Mouse (Mus musculus): ENCODE data around the gene Clmp. TPM values are rescaled to one million over a fixed set of nuclear protein-coding genes. Genes with fewer than 3 reads are reported as not detected.

The Clmp gene
- polyA plus RNA-seq, 1 experiment from 2014 or later = 23.0 TPM

DNA sequence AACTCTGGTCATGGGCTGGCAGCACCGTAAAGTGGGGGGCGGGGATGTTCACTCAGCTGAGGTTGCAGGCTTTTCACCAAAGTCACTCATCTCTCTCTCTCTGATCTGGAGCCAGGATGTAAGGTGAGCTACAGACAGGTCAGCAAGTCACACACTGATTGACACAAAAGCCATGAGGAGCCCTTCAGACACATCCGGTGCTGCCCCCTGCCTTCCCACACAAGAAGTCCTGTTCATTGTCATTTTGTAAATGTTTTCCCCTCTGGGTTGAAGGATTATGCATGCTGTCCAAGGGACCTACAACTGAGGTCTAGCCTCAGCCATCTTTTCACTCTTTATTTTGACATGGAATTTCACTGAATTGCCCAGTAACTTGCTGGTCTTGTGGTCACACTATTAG lies 66.0 kb downstream of the Clmp start:
- Histone ChIP-seq H3K27ac (ENCODE audit: low read depth, low read length) (no peak overlapping the region), H3K9me3 (ENCODE audit: control insufficient read depth) (no peaks in the 10 kb centered on the region), H3K9ac (ENCODE audit: low read depth, low read length) (no peak overlapping the region), H3K4me1 (replicated peaks; ENCODE audit: control insufficient read depth, insufficient read depth, low read length) (0 out of 2 replicates have a peak, but pooled peaks cover 3% of the 10 kb centered on the region), H3K4me2 (replicated peaks; ENCODE audit: low read depth) (no peak overlapping the region), H3K27me3 (replicated peaks; ENCODE audit: control insufficient read depth, insufficient read depth, low read length) (no peaks in the 10 kb centered on the region), H3K4me3 (ENCODE audit: low read depth, low read length) (no peak overlapping the region), H3K36me3 (ENCODE audit: control insufficient read depth, insufficient read depth) (no peaks in the 10 kb centered on the region)
- peak; percentile 56 for TF ChIP-seq CTCF (IDR thresholded peaks at IDR 0.05; ENCODE audit: low read depth)
- 64% methylated on average over 3 of the region's 3 CpGs for WGBS
- ATAC-seq = no peak

DNA sequence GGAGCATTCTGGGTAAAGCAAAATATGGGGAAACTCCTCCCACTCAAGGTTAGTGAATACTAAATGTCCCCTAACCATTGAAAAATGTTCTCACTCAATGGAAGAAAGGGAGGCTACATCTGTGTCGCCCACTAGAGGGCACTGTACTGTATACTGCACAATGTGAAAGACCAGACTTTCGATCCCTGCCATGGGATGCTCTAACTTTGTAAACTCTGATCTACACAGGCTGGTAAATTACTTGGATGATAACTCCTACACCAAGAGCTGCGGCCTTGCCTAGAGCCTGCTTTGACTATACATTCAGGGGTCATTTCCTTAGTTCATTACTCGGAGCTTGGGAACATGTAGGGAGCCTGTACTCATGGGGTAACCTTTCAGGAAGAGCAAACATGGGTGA lies 70.6 kb downstream of the Clmp start:
- WGBS = 21% methylated on average over 4 of the region's 4 CpGs

DNA sequence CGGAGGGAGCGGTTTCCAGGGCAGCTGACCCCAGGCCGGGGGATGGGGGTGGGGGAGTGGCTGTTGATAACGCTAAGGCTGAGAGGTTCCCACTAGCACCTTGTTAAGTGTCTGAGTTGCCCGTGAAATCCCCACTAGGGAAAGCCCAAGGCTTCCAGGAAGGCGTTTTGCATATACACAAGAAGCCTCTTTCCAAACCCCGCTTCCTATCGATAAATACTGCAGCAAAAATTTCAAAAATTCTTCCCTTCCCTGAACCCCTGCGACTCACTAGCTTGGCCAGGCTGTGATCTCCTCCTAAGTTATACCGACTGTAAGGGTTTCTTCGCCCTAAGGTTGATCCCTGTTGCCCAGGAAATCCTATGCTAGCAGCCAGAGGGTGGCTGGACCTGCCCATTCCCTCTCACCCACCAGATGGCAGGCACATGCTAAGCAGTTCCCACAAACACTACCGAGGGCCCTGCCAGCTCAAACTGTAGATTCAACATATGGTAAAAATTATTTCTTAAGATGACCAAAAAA lies 71.4 kb downstream of the Clmp start:
- TF ChIP-seq CTCF (IDR thresholded peaks at IDR 0.05; ENCODE audit: low read depth) = peak; percentile 76
- H3K4me2 ChIP-seq (replicated peaks; ENCODE audit: low read depth) = peak overlapping the region; percentile 61
- H3K4me3 ChIP-seq (ENCODE audit: low read depth, low read length) = peak overlapping the region; percentile 19; the same call in 1 of the 2 replicates
- peaks cover 8% of the 10 kb centered on the region for H3K4me1 ChIP-seq (replicated peaks; ENCODE audit: control insufficient read depth, insufficient read depth, low read length)
- peak; percentile 79 for ATAC-seq
- no peak overlapping the region for H3K27ac ChIP-seq (ENCODE audit: low read depth, low read length)
- no peak overlapping the region for H3K9ac ChIP-seq (ENCODE audit: low read depth, low read length)
- H3K36me3 ChIP-seq (ENCODE audit: control insufficient read depth, insufficient read depth) = no peaks in the 10 kb centered on the region; the same call in 1 of the 2 replicates
- WGBS = 13% methylated on average over 12 of the region's 12 CpGs
- no peaks in the 10 kb centered on the region for H3K9me3 ChIP-seq (ENCODE audit: control insufficient read depth)
- no peaks in the 10 kb centered on the region for H3K27me3 ChIP-seq (replicated peaks; ENCODE audit: control insufficient read depth, insufficient read depth, low read length)

More for the DNA sequence above, 70.6 kb downstream of the Clmp start:
- H3K4me1 ChIP-seq (replicated peaks; ENCODE audit: control insufficient read depth, insufficient read depth, low read length) = peaks cover 8% of the 10 kb centered on the region
- peak overlapping the region; percentile 61 for H3K4me2 ChIP-seq (replicated peaks; ENCODE audit: low read depth)
- peak overlapping the region; percentile 22; the same call in 1 of the 2 replicates for H3K9ac ChIP-seq (ENCODE audit: low read depth, low read length)
- H3K4me3 ChIP-seq (ENCODE audit: low read depth, low read length) = 0 out of 2 replicates have a peak overlapping the region, but pooled peaks have one; percentile 1
- TF ChIP-seq CTCF (IDR thresholded peaks at IDR 0.05; ENCODE audit: low read depth) = peak; percentile 89
- no peak overlapping the region for H3K27ac ChIP-seq (ENCODE audit: low read depth, low read length)
- no peaks in the 10 kb centered on the region for H3K9me3 ChIP-seq (ENCODE audit: control insufficient read depth)
- ATAC-seq = 0 out of 2 replicates have a peak, but pooled peaks have one; percentile 35
- H3K36me3 ChIP-seq (ENCODE audit: control insufficient read depth, insufficient read depth) = no peaks in the 10 kb centered on the region; the same call in 1 of the 2 replicates
- H3K27me3 ChIP-seq (replicated peaks; ENCODE audit: control insufficient read depth, insufficient read depth, low read length) = no peaks in the 10 kb centered on the region

DNA sequence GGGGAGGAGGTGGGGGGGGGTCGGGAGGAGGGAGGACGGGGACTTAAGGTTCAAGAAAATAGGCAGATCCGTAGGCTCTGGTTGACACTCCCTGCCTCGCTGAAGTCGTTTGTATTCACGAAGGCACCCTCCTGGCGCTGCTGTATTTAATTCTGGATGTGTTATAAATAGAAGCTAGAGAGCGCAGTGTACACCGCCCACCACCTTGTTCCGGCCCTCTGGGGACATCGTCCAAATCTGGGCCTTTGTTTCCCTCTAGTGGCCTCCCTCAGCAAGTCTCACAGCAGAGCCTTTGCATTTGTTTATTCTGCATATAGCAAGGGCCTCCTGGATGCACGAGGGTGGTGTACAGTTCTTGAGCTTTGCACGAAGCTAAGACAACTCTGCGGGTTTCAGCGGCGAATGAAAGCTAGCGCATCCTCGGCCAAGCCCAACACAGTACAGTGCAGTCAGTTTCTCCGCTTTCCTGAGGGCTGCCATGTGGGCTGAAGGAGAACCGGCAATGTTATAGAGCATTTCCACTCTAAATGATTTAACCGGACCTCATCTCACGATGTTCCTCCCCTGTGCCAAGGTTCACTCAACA lies 72.0 kb downstream of the Clmp start:
- peak; percentile 83 for TF ChIP-seq CTCF (IDR thresholded peaks at IDR 0.05; ENCODE audit: low read depth)
- Histone ChIP-seq H3K9me3 (ENCODE audit: control insufficient read depth) (no peaks in the 10 kb centered on the region), H3K27me3 (replicated peaks; ENCODE audit: control insufficient read depth, insufficient read depth, low read length) (no peaks in the 10 kb centered on the region), H3K36me3 (ENCODE audit: control insufficient read depth, insufficient read depth) (no peaks in the 10 kb centered on the region; the same call in 1 of the 2 replicates), H3K9ac (ENCODE audit: low read depth, low read length) (no peak overlapping the region), H3K27ac (ENCODE audit: low read depth, low read length) (peak overlapping the region; percentile 22), H3K4me3 (ENCODE audit: low read depth, low read length) (peak overlapping the region; percentile 19; the same call in 1 of the 2 replicates), H3K4me1 (replicated peaks; ENCODE audit: control insufficient read depth, insufficient read depth, low read length) (peaks cover 8% of the 10 kb centered on the region), H3K4me2 (replicated peaks; ENCODE audit: low read depth) (peak overlapping the region; percentile 61)
- peak; percentile 90 for ATAC-seq
- WGBS = 8% methylated on average over 22 of the region's 22 CpGs

DNA sequence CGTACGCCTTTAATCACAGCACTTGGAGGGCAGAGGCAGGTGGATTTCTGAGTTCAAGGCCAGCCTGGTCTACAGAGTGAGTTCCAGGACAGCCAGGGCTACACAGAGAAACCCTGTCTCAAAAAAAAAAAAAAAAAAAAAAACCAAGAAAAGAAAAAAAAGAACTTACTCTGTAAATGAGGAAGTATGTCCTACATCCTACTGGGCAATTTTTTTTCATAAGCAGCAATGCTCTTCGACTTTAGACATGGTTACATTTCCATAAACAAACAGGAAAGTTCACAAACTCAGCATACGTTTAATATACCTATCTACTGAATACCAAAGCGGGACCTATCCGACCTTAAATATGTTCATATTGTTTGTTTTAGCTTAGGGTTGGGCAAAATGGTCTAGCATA lies 76.6 kb downstream of the Clmp start:
- H3K4me3 ChIP-seq (ENCODE audit: low read depth, low read length) = no peak overlapping the region
- peaks cover 6% of the 10 kb centered on the region; the same call in 1 of the 2 replicates for H3K36me3 ChIP-seq (ENCODE audit: control insufficient read depth, insufficient read depth)
- no peaks in the 10 kb centered on the region for H3K4me1 ChIP-seq (replicated peaks; ENCODE audit: control insufficient read depth, insufficient read depth, low read length)
- no peak overlapping the region for H3K27ac ChIP-seq (ENCODE audit: low read depth, low read length)
- no peak for ATAC-seq
- H3K27me3 ChIP-seq (replicated peaks; ENCODE audit: control insufficient read depth, insufficient read depth, low read length) = no peaks in the 10 kb centered on the region
- TF ChIP-seq CTCF (IDR thresholded peaks at IDR 0.05; ENCODE audit: low read depth) = no peak
- no peaks in the 10 kb centered on the region for H3K9me3 ChIP-seq (ENCODE audit: control insufficient read depth)
- no peak overlapping the region for H3K4me2 ChIP-seq (replicated peaks; ENCODE audit: low read depth)
- WGBS = 83% methylated on average over 6 of the region's 6 CpGs
- no peak overlapping the region for H3K9ac ChIP-seq (ENCODE audit: low read depth, low read length)

DNA sequence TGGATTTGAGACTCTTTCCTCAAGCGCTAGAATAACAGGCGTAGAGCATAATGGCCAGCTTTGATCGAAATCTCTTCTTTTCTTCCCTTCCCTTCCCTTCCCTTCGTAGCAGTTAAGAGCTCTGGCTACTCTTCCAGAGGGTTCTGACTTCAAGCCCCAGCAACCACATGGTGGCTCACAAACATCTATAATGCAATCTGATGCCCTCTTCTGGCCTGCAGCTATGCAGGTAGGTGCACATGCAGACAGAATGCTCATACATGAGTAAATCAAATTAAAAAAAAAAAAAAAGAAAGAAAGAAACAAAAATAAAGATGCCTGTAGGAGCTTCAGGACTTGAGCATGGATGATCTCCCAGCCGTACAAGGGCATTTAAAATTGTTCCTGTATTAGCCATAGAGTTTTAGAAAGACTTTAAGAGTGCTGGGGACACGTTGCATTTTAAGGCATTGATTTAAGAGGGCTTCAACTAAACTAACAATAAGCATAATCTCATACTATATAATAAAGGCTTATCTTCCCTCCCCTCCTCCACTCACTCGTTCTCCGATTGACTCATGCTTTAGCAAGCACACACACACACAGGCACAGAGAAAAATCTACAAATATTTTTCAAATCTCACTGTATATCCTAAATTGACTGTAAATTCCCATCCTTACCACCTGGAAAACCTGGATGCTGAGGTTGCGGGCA lies 79.3 kb downstream of the Clmp start:
- TF ChIP-seq CTCF (IDR thresholded peaks at IDR 0.05; ENCODE audit: low read depth) = peak; percentile 55
- ATAC-seq = peak; percentile 73
- H3K9me3 ChIP-seq (ENCODE audit: control insufficient read depth) = no peaks in the 10 kb centered on the region
- H3K4me3 ChIP-seq (ENCODE audit: low read depth, low read length) = peak overlapping the region; percentile 23
- peaks cover 6% of the 10 kb centered on the region; the same call in 1 of the 2 replicates for H3K36me3 ChIP-seq (ENCODE audit: control insufficient read depth, insufficient read depth)
- peak overlapping the region; percentile 53 for H3K4me2 ChIP-seq (replicated peaks; ENCODE audit: low read depth)
- no peaks in the 10 kb centered on the region for H3K4me1 ChIP-seq (replicated peaks; ENCODE audit: control insufficient read depth, insufficient read depth, low read length)
- H3K27ac ChIP-seq (ENCODE audit: low read depth, low read length) = peak overlapping the region; percentile 66
- H3K9ac ChIP-seq (ENCODE audit: low read depth, low read length) = no peak overlapping the region
- no peaks in the 10 kb centered on the region for H3K27me3 ChIP-seq (replicated peaks; ENCODE audit: control insufficient read depth, insufficient read depth, low read length)
- WGBS = 56% methylated on average over 9 of the region's 9 CpGs
